Mouse (Mus musculus) MEL (cell line): ENCODE data around the gene Camk2b. TPM values are rescaled to one million over a fixed set of nuclear protein-coding genes. Genes with fewer than 3 reads are reported as not detected.
"Not testable (repeated sequence)": the region's sequence is repeated elsewhere in the genome, so short reads cannot be mapped to it uniquely, and the experiment has no call there.

Experiments
- DNase-seq: peaks from one replicate; pipeline ENCODE4 v3.0.0; 2011; ENCODE audit warnings: low read depth, low spot score
- H3K27ac ChIP-seq: 2 replicates; pipeline ENCODE4 v1.5.1; 2012; ENCODE audit warnings: low read depth, mild to moderate bottlenecking, control low read depth, low read length, moderate library complexity; ENCODE audit not compliant: control insufficient read depth
- H3K27me3 ChIP-seq, 2 experiments: fragments of 150-350 bp in 1 of 2; sonication (generic) in 1 of 2; 2 replicates each; pipeline ENCODE4 v1.6.1; 2012; ENCODE audit warnings: low read length in 2 of 2, mild to moderate bottlenecking in 2 of 2, improper control_type of control experiment in 1 of 2, moderate library complexity in 1 of 2; ENCODE audit not compliant: insufficient read depth in 2 of 2, control insufficient read depth in 1 of 2
- H3K36me3 ChIP-seq, 2 experiments: 2 replicates each; pipeline ENCODE4 v1.6.1; 2012 to 2014; ENCODE audit warnings: low read length in 2 of 2, improper control_type of control experiment in 1 of 2, inconsistent platforms in 1 of 2, mild to moderate bottlenecking in 1 of 2; ENCODE audit not compliant: insufficient read depth in 2 of 2, control insufficient read depth in 1 of 2
- H3K4me1 ChIP-seq, 2 experiments: fragments of 150-350 bp in 1 of 2; sonication (generic) in 1 of 2; 2 replicates each; pipeline ENCODE4 v1.6.1; 2012; ENCODE audit warnings: low read length in 2 of 2, improper control_type of control experiment in 1 of 2, mild to moderate bottlenecking in 1 of 2; ENCODE audit not compliant: insufficient read depth in 2 of 2, control insufficient read depth in 1 of 2
- H3K4me3 ChIP-seq, 2 experiments: fragments of 150-350 bp in 1 of 2; sonication (generic) in 1 of 2; 2 replicates each; pipeline ENCODE4 v1.5.1; 2012; ENCODE audit warnings: low read depth in 2 of 2, low read length in 2 of 2, mild to moderate bottlenecking in 2 of 2, moderate library complexity in 2 of 2, control low read depth in 1 of 2, improper control_type of control experiment in 1 of 2; ENCODE audit not compliant: control insufficient read depth in 1 of 2, insufficient read depth in 1 of 2
- H3K79me2 ChIP-seq: 2 replicates; pipeline ENCODE4 v1.6.1; 2012; ENCODE audit warnings: mild to moderate bottlenecking, low read length, moderate library complexity; ENCODE audit not compliant: control insufficient read depth, poor library complexity, insufficient read depth
- H3K9ac ChIP-seq: 2 replicates; pipeline ENCODE4 v1.6.1; 2012; ENCODE audit warnings: low read depth, mild to moderate bottlenecking, control low read depth, low read length, moderate library complexity; ENCODE audit not compliant: control insufficient read depth, poor library complexity, severe bottlenecking
- H3K9me3 ChIP-seq: fragments of 150-350 bp; sonication (generic); replicated peaks from 2 replicates; pipeline ENCODE4 v1.6.1; 2012; ENCODE audit warnings: mild to moderate bottlenecking, low read length, improper control_type of control experiment, moderate library complexity; ENCODE audit not compliant: insufficient read depth
- BHLHE40 ChIP-seq: IDR thresholded peaks from 2 replicates; pipeline ENCODE4 v1.6.1; 2012; ENCODE audit warnings: low read depth, mild to moderate bottlenecking, inconsistent platforms, low read length, improper control_type of control experiment, borderline replicate concordance
- CHD1 ChIP-seq: IDR thresholded peaks from 2 replicates; pipeline ENCODE4 v1.6.1; 2012; ENCODE audit warnings: low read depth, mild to moderate bottlenecking, inconsistent platforms, low read length, improper control_type of control experiment
- CHD2 ChIP-seq: IDR thresholded peaks from 2 replicates; pipeline ENCODE4 v1.6.1; 2011; ENCODE audit warnings: low read length, improper control_type of control experiment
- E2F4 ChIP-seq: IDR thresholded peaks from 2 replicates; pipeline ENCODE4 v1.6.1; 2011; ENCODE audit warnings: low read depth, low read length, improper control_type of control experiment, borderline replicate concordance
- EP300 ChIP-seq, 2 experiments: IDR thresholded peaks; 2 replicates each; pipeline ENCODE4 v1.6.1; 2011; ENCODE audit warnings: improper control_type of control experiment in 2 of 2, low read length in 2 of 2, low read depth in 1 of 2, mild to moderate bottlenecking in 1 of 2
- ETS1 ChIP-seq: IDR thresholded peaks from 2 replicates; pipeline ENCODE4 v1.6.1; 2012; ENCODE audit warnings: low read depth, mild to moderate bottlenecking, inconsistent platforms, low read length, improper control_type of control experiment, moderate library complexity
- GABPA ChIP-seq: IDR thresholded peaks from 2 replicates; pipeline ENCODE4 v1.6.1; 2012; ENCODE audit warnings: low read depth, mild to moderate bottlenecking, inconsistent platforms, low read length, improper control_type of control experiment, moderate library complexity
- HCFC1 ChIP-seq: IDR thresholded peaks from 2 replicates; pipeline ENCODE4 v1.6.1; 2012; ENCODE audit warnings: low read depth, mild to moderate bottlenecking, inconsistent platforms, low read length, improper control_type of control experiment, moderate library complexity
- JUND ChIP-seq: IDR thresholded peaks from 2 replicates; pipeline ENCODE4 v1.6.1; 2011; ENCODE audit warnings: low read depth, mild to moderate bottlenecking, improper control_type of control experiment, low read length
- MYC ChIP-seq: IDR thresholded peaks from 2 replicates; pipeline ENCODE4 v1.6.1; 2011; ENCODE audit warnings: low read depth, mild to moderate bottlenecking, low read length, improper control_type of control experiment, moderate library complexity
- NELFE ChIP-seq: IDR thresholded peaks from 2 replicates; pipeline ENCODE4 v1.6.1; 2011; ENCODE audit warnings: low read depth, low read length, improper control_type of control experiment
- POLR2AphosphoS5 ChIP-seq: IDR thresholded peaks from 2 replicates; pipeline ENCODE4 v1.6.1; 2012; ENCODE audit warnings: low read depth, borderline replicate concordance, mild to moderate bottlenecking, inconsistent platforms, low read length, moderate library complexity, mixed read lengths
- RAD21 ChIP-seq: IDR thresholded peaks from 2 replicates; pipeline ENCODE4 v1.6.1; 2011; ENCODE audit warnings: mild to moderate bottlenecking, low read depth, low read length, improper control_type of control experiment
- RCOR1 ChIP-seq: IDR thresholded peaks from 2 replicates; pipeline ENCODE4 v1.6.1; 2012; ENCODE audit warnings: low read depth, mild to moderate bottlenecking, inconsistent platforms, low read length, improper control_type of control experiment
- SIN3A ChIP-seq: IDR thresholded peaks from 2 replicates; pipeline ENCODE4 v1.6.1; 2012; ENCODE audit warnings: low read length, improper control_type of control experiment, inconsistent platforms
- SMC3 ChIP-seq: IDR thresholded peaks from 2 replicates; pipeline ENCODE4 v1.6.1; 2011; ENCODE audit warnings: low read depth, low read length, improper control_type of control experiment
- TAL1 ChIP-seq: IDR thresholded peaks from 2 replicates; pipeline ENCODE4 v1.6.1; 2012; ENCODE audit warnings: mild to moderate bottlenecking, inconsistent platforms, low read length, moderate library complexity, mixed read lengths
- TCF12 ChIP-seq: IDR thresholded peaks from 2 replicates; pipeline ENCODE4 v1.6.1; 2014; ENCODE audit warnings: low read depth, mild to moderate bottlenecking, inconsistent platforms, low read length, improper control_type of control experiment, moderate library complexity
- USF1 ChIP-seq: IDR thresholded peaks from 2 replicates; pipeline ENCODE4 v1.6.1; 2014; ENCODE audit warnings: low read depth, mild to moderate bottlenecking, inconsistent platforms, low read length, improper control_type of control experiment, moderate library complexity
- USF2 ChIP-seq, 2 experiments: IDR thresholded peaks; 2 replicates each; pipeline ENCODE4 v1.6.1; 2011 to 2012; ENCODE audit warnings: improper control_type of control experiment in 2 of 2, low read length in 2 of 2, borderline replicate concordance in 1 of 2, inconsistent platforms in 1 of 2, low read depth in 1 of 2, mild to moderate bottlenecking in 1 of 2; ENCODE audit not compliant: insufficient read depth in 1 of 2
- ZNF384 ChIP-seq: IDR thresholded peaks from 2 replicates; pipeline ENCODE4 v1.6.1; 2012; ENCODE audit warnings: low read depth, mild to moderate bottlenecking, inconsistent platforms, low read length, improper control_type of control experiment
- polyA plus RNA-seq, 2 experiments: library from polyadenylated mRNA; stranded (reverse) in 1 of 2; unstranded in 1 of 2; fragments of >175 nt in 1 of 2; fragments of >200 nt in 1 of 2; gene quantifications; 2 replicates each; pipeline versions ENCODE4 v1.2.1 to v1.2.4; 2012; ENCODE audit warnings: low replicate concordance in 2 of 2, low read depth in 1 of 2; ENCODE audit not compliant: insufficient read length in 2 of 2, insufficient read depth in 1 of 2, missing spikeins in 1 of 2
- total RNA-seq: library from RNA; depleted of rRNA; stranded (reverse); fragments of 300-350 nt; gene quantifications from 2 replicates; pipeline ENCODE4 v1.2.3, GENCODE M21; 2012

Gene Camk2b
- total and polyA plus RNA-seq, 3 experiments, result 0.04 TPM; not detected in 1

- Histone ChIP-seq H3K27me3 (peaks cover 9 to 10% of the 10 kb centered on the region in 2 experiments), H3K9ac (no peak overlapping the region), H3K27ac (no peak overlapping the region), H3K4me3 (no peak overlapping the region), H3K4me1 (peaks cover 7 to 18% of the 10 kb centered on the region in 2 experiments), H3K79me2 (no peaks in the 10 kb centered on the region), H3K9me3 (no peaks in the 10 kb centered on the region), H3K36me3 (peaks cover 0 to 6% of the 10 kb centered on the region in 2 experiments; a peak in 2 of 4 replicates)
- no peak for DNase-seq
- no peak for TF ChIP-seq TCF12
- TF ChIP-seq E2F4, result no peak
- no peak for TF ChIP-seq JUND
- no peak for TF ChIP-seq SIN3A
- TF ChIP-seq TAL1, result no peak
These were observed 118.4 kb downstream of the Camk2b start for GRCm38 (mm10) chr11:5947796-5948195.

- Histone ChIP-seq H3K4me3 (no peak overlapping the region), H3K27me3 (peaks cover 13 to 18% of the 10 kb centered on the region in 2 experiments), H3K27ac (no peak overlapping the region), H3K36me3 (peaks cover 0 to 3% of the 10 kb centered on the region in 2 experiments; a peak in 1 of 4 replicates), H3K79me2 (no peaks in the 10 kb centered on the region), H3K4me1 (peaks cover 3 to 10% of the 10 kb centered on the region in 2 experiments), H3K9me3 (no peaks in the 10 kb centered on the region), H3K9ac (no peak overlapping the region)
- no peak for DNase-seq
- TF ChIP-seq ZNF384 (no peak), POLR2AphosphoS5 (no peak), CHD2 (no peak), HCFC1 (no peak), ETS1 (no peak), USF1 (no peak), MYC (no peak), NELFE (no peak)
These were observed 121.1 kb downstream of the Camk2b start for GRCm38 (mm10) chr11:5945096-5945495.

DNA sequence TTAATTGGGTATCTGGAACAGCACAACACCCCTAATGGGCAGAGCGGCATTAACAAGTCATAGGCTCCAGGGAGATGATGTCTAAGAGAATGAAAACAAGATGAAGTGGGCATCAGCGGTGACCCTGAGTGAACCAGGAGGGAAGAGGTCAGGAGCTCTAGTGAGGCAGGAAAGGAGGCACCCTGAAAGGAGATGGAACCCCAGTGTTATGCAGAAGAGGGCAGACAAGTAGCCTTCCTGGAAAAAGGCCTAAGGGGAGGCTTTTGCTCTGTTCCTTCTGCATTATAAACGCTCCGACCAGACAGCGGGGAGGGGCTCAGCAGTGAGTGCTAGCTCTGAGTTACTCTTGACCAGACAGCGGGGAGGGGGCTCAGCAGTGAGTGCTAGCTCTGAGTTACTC is 123.2 kb downstream of the Camk2b start:
- Histone ChIP-seq H3K27ac (no peak overlapping the region), H3K36me3 (no peaks in the 10 kb centered on the region), H3K79me2 (no peaks in the 10 kb centered on the region), H3K9me3 (no peaks in the 10 kb centered on the region), H3K27me3 (peaks cover 13 to 18% of the 10 kb centered on the region in 2 experiments), H3K9ac (no peak overlapping the region)
- TF ChIP-seq GABPA, result no peak
- TF ChIP-seq CHD2, result no peak
- TF ChIP-seq JUND, result no peak
- no peak for TF ChIP-seq SIN3A
- no peak for TF ChIP-seq EP300 (IDR thresholded peaks at IDR 0.05; ENCODE audit: low read depth in 1 of 2, low read length in 2 of 2)
- TF ChIP-seq BHLHE40, result no peak
- TF ChIP-seq MYC, result no peak
- TF ChIP-seq CHD1, result no peak
- TF ChIP-seq SMC3, result no peak
- TF ChIP-seq USF2 (IDR thresholded peaks at IDR 0.05; ENCODE audit: borderline replicate concordance in 1 of 2, insufficient read depth in 1 of 2, low read depth in 1 of 2, low read length in 2 of 2), result no peak
- no peak for TF ChIP-seq RAD21
- no peak for TF ChIP-seq RCOR1
- TF ChIP-seq, all 39 proteins: peak for 0
- no peak for DNase-seq
- Histone ChIP-seq H3K4me1 (no peaks in the 10 kb centered on the region), H3K4me3 (no peak overlapping the region)

DNA sequence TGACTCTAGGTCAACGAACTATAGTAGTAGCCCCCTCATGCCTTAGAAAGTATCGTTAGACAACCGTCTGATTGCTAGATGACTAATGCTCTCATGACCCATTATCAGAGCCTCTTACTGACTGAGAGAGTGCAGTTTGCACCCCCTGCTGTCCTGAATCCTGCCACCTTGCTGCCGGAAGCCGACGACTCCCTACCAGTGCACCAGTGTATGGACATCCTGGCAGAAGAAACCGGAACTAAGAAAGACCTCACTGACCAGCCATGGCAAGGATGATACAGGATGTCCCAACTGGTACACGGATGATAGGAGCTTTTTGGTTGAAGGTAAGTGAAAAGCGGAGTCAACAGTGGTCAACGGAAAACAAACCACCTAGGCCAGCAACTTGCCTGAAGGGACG is 131.6 kb downstream of the Camk2b start:
- not testable (repeated sequence) for H3K9me3 ChIP-seq, H3K27ac ChIP-seq, H3K9ac ChIP-seq

More for the DNA sequence above, 131.6 kb downstream of the Camk2b start:
- not testable (repeated sequence) for DNase-seq, H3K27me3 ChIP-seq, H3K4me1 ChIP-seq, H3K4me3 ChIP-seq, H3K79me2 ChIP-seq, H3K36me3 ChIP-seq
